Mouse (Mus musculus) embryonic facial prominence, embryonic 13.5 days (tissue): Measurements from ENCODE around the gene Akt3. TPM values are rescaled to one million over a fixed set of nuclear protein-coding genes. Genes with fewer than 3 reads are reported as not detected.

Experiments
- ATAC-seq: fragments of 200-750 bp; cut with Nextera tagmentation; 2 replicates; pipeline ENCODE4 v1.8.0; 2017; ENCODE audit warnings: low read depth; ENCODE audit not compliant: insufficient number of reproducible peaks, insufficient read depth, low FRiP score, low TSS enrichment
- H3K27ac ChIP-seq: fragments of 300-500 bp; sonication (generic); 2 replicates; pipeline ENCODE4 v1.5.1; 2015; ENCODE audit warnings: moderate library complexity, mild to moderate bottlenecking, inconsistent platforms
- H3K27me3 ChIP-seq: fragments of 300-500 bp; sonication (generic); 2 replicates; pipeline ENCODE4 v1.6.1; 2015; ENCODE audit warnings: mild to moderate bottlenecking, inconsistent platforms
- H3K36me3 ChIP-seq: fragments of 300-500 bp; sonication (generic); 2 replicates; pipeline ENCODE4 v1.6.1; 2015; ENCODE audit warnings: mild to moderate bottlenecking, inconsistent platforms
- H3K4me1 ChIP-seq: fragments of 300-500 bp; sonication (generic); 2 replicates; pipeline ENCODE4 v1.6.1; 2015; ENCODE audit warnings: inconsistent platforms
- H3K4me2 ChIP-seq: fragments of 300-500 bp; sonication (generic); 2 replicates; pipeline ENCODE4 v1.6.1; 2015; ENCODE audit warnings: moderate library complexity, mild to moderate bottlenecking, inconsistent platforms
- H3K4me3 ChIP-seq: fragments of 300-500 bp; sonication (generic); 2 replicates; pipeline ENCODE4 v1.5.1; 2015; ENCODE audit warnings: mild to moderate bottlenecking, inconsistent platforms
- H3K9ac ChIP-seq: fragments of 300-500 bp; sonication (generic); 2 replicates; pipeline ENCODE4 v1.6.1; 2015; ENCODE audit warnings: mild to moderate bottlenecking, inconsistent platforms
- H3K9me3 ChIP-seq: fragments of 300-500 bp; sonication (generic); 2 replicates; pipeline ENCODE4 v1.6.1; 2016; ENCODE audit warnings: inconsistent platforms
- WGBS: fragments of 180-500 bp; shearing (Covaris S2); methylation state at CpG from one replicate; pipeline ENCODE4 v1.1.7; 2015; ENCODE audit warnings: mixed read lengths; 5-methylcytosine and 5-hydroxymethylcytosine counted together
- polyA plus RNA-seq: library from polyadenylated mRNA; unstranded; fragments of >200 nt; fragmentation: Nextera tagmentation; extraction: Ambion mirVana; gene quantifications from 2 replicates; pipeline ENCODE4 v1.2.1, GENCODE M21; 2015

Gene Akt3
- polyA plus RNA-seq, 1 experiment from 2014 or later = 6.5 TPM

DNA sequence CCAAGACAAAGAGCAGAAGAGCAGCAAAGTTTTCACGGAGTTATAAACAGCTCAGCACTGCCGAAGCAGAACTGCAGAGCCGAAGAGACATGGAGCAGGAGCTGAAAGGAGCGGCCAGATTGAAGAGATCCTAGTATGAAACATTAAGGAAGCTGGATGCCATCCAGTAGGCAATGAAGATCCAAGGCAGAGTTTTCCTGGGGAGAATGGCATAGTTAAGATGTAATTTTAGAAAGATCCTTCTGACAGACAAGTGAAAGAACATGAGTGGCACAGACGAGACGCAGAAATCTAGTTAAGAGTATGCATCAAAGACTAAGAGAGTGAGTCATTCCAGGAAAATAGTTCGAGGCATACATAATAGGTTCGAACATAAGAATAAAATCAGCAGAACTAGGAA is 131.3 kb downstream of the Akt3 start:
- no peak overlapping the region for H3K4me2 ChIP-seq
- no peak for ATAC-seq
- 63% methylated on average over 8 of the region's 8 CpGs for WGBS
- no peak overlapping the region for H3K4me3 ChIP-seq
- H3K9ac ChIP-seq = no peak overlapping the region
- H3K36me3 ChIP-seq = no peaks in the 10 kb centered on the region
- H3K27ac ChIP-seq = no peak overlapping the region
- no peaks in the 10 kb centered on the region for H3K9me3 ChIP-seq
- 0 out of 2 replicates have a peak, but pooled peaks cover under 1% of the 10 kb centered on the region for H3K4me1 ChIP-seq
- no peaks in the 10 kb centered on the region for H3K27me3 ChIP-seq

DNA sequence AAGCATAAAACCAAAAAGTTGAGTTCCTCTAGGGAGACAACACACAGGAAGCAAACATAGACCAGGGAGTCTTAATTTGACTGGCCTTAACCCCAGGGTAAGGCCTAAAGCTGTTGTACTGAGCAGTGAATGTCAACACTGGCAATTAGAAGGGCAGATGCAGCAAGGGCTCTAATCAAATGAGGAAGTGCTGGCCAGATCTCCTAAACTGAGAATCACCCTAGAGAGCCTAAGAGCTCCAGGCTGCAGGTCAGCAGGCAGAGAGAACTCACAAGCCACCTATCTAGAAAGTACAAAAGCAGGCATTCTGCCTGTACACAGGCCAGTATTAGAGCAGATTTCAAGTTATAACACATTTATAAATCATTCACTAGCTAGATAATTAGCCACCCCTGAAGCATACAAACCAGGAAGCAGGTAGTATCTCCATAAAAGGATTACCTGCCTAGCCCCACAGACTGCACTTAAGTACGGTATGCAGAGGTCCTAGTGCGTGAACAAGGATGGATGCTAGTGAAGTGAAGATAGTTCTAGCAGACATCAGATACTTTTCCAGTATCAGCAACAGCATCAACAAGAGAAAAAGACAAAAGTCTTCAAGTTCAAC is 147.2 kb downstream of the Akt3 start:
- H3K9ac ChIP-seq = no peak overlapping the region
- H3K36me3 ChIP-seq = no peaks in the 10 kb centered on the region
- H3K4me1 ChIP-seq = 0 out of 2 replicates have a peak, but pooled peaks cover 4% of the 10 kb centered on the region
- ATAC-seq = no peak
- no peaks in the 10 kb centered on the region for H3K27me3 ChIP-seq
- no peak overlapping the region for H3K4me2 ChIP-seq
- no peaks in the 10 kb centered on the region for H3K9me3 ChIP-seq
- H3K27ac ChIP-seq = no peak overlapping the region
- WGBS = 82% methylated on average over 2 of the region's 2 CpGs
- no peak overlapping the region for H3K4me3 ChIP-seq

- Histone ChIP-seq H3K9ac (no peak overlapping the region), H3K9me3 (no peaks in the 10 kb centered on the region), H3K4me1 (no peaks in the 10 kb centered on the region), H3K27ac (no peak overlapping the region), H3K4me2 (no peak overlapping the region), H3K27me3 (no peaks in the 10 kb centered on the region), H3K4me3 (no peak overlapping the region), H3K36me3 (0 out of 2 replicates have a peak, but pooled peaks cover 4% of the 10 kb centered on the region)
- no peak for ATAC-seq
- WGBS = 93% methylated on average over 5 of the region's 5 CpGs
Observed at GRCm38 (mm10) chr1:177090465-177090864, 167.5 kb downstream of the Akt3 start.

DNA sequence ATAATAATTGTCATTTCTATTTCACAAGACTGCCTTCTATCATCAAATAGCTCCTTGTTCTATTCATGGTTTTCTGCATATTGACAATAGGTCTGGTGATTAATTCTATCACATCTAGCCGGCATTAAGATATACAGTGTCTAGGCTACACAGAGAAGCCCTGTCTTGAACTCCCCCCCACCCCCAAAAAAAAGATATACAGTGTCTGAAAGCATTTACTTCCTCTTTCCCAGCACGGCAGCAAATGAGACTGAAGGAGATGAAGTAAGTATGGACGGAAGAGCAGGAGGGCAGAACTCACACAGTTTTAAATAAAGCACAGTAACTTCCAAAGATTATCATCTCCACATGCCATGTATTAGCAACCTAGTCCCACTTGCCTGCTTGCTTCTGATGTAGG is 168.5 kb downstream of the Akt3 start:
- Histone ChIP-seq H3K9me3 (no peaks in the 10 kb centered on the region), H3K27ac (no peak overlapping the region), H3K36me3 (no peaks in the 10 kb centered on the region), H3K4me3 (no peak overlapping the region), H3K27me3 (no peaks in the 10 kb centered on the region), H3K9ac (no peak overlapping the region), H3K4me2 (no peak overlapping the region), H3K4me1 (no peaks in the 10 kb centered on the region)
- no peak for ATAC-seq
- 61% methylated on average over 3 of the region's 3 CpGs for WGBS

GRCm38 (mm10) chr1:177089048-177089447 is 169.0 kb downstream of the Akt3 start:
- Histone ChIP-seq H3K4me1 (no peaks in the 10 kb centered on the region), H3K27me3 (no peaks in the 10 kb centered on the region), H3K27ac (no peak overlapping the region), H3K9me3 (0 out of 2 replicates have a peak, but pooled peaks cover 2% of the 10 kb centered on the region), H3K36me3 (no peaks in the 10 kb centered on the region), H3K4me3 (no peak overlapping the region), H3K9ac (no peak overlapping the region), H3K4me2 (no peak overlapping the region)
- no peak for ATAC-seq
- 76% methylated on average over 4 of the region's 4 CpGs for WGBS

- Histone ChIP-seq H3K4me1 (no peaks in the 10 kb centered on the region), H3K36me3 (no peaks in the 10 kb centered on the region), H3K27ac (no peak overlapping the region), H3K9me3 (0 out of 2 replicates have a peak, but pooled peaks cover 4% of the 10 kb centered on the region), H3K9ac (no peak overlapping the region), H3K4me2 (no peak overlapping the region), H3K27me3 (no peaks in the 10 kb centered on the region), H3K4me3 (no peak overlapping the region)
- 65% methylated on average over 1 of the region's 1 CpGs for WGBS
- ATAC-seq = no peak
Observed at GRCm38 (mm10) chr1:177081957-177082645, 175.9 kb downstream of the Akt3 start.

DNA sequence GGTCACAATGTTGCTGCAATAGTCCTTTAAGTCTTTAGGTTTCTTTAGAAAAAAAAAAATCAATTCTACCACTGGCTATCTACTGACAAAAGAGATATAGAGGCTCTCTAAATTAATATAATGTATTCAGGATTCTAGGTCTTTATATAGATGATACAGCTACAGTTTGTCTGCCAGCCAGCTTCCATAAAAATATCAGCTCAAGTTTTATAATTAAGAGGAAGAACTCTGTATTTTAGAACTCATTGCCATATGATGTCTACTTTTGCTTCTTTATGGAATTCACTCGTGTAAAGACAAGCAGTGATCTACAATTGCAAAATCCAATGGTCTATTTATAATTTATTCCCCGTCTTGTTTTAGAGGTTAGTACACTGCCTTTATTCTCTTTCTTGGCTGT is 188.8 kb downstream of the Akt3 start:
- no peak for ATAC-seq
- 89% methylated on average over 2 of the region's 2 CpGs for WGBS

DNA sequence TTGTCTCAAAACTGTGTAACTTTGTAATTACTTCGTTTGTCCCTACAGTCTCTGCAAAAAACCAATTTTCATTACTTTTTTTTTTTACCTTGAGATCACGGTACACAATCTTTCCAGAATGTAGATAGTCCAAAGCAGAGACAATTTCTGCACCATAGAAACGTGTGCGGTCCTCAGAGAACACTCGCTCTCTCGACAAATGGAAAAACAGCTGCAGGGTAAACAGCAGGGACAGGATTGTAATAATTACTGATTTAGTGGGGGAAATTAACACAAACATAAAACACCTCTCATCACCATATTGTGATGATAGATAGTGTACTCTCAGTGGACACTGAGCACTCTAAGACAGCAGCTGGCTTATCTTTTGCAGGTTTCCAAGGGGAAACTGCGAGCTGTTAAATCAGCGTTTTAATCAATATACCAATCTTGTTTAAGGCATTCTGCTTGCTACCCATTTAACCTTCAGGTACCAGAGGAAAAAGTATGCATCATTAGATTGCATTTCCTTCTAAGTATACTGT is 190.8 kb downstream of the Akt3 start:
- ATAC-seq = no peak
- Histone ChIP-seq H3K9ac (no peak overlapping the region), H3K27ac (no peak overlapping the region), H3K27me3 (no peaks in the 10 kb centered on the region), H3K9me3 (no peaks in the 10 kb centered on the region), H3K4me1 (no peaks in the 10 kb centered on the region), H3K36me3 (0 out of 2 replicates have a peak, but pooled peaks cover 9% of the 10 kb centered on the region), H3K4me2 (no peak overlapping the region), H3K4me3 (no peak overlapping the region)
- WGBS = 80% methylated on average over 8 of the region's 8 CpGs

More for the DNA sequence above, 188.8 kb downstream of the Akt3 start:
- H3K4me3 ChIP-seq = no peak overlapping the region
- H3K9me3 ChIP-seq = no peaks in the 10 kb centered on the region
- no peaks in the 10 kb centered on the region for H3K4me1 ChIP-seq
- H3K4me2 ChIP-seq = no peak overlapping the region
- no peak overlapping the region for H3K27ac ChIP-seq
- H3K36me3 ChIP-seq = 0 out of 2 replicates have a peak, but pooled peaks cover 9% of the 10 kb centered on the region
- H3K27me3 ChIP-seq = no peaks in the 10 kb centered on the region
- H3K9ac ChIP-seq = no peak overlapping the region

GRCm38 (mm10) chr1:177065732-177066131 is 192.3 kb downstream of the Akt3 start:
- 0 out of 2 replicates have a peak, but pooled peaks cover 3% of the 10 kb centered on the region for H3K36me3 ChIP-seq
- no peak overlapping the region for H3K4me2 ChIP-seq
- no peak overlapping the region for H3K4me3 ChIP-seq
- no peak overlapping the region for H3K9ac ChIP-seq
- no peaks in the 10 kb centered on the region for H3K27me3 ChIP-seq
- no peaks in the 10 kb centered on the region for H3K9me3 ChIP-seq
- no peak overlapping the region for H3K27ac ChIP-seq
- ATAC-seq = no peak
- H3K4me1 ChIP-seq = no peaks in the 10 kb centered on the region

DNA sequence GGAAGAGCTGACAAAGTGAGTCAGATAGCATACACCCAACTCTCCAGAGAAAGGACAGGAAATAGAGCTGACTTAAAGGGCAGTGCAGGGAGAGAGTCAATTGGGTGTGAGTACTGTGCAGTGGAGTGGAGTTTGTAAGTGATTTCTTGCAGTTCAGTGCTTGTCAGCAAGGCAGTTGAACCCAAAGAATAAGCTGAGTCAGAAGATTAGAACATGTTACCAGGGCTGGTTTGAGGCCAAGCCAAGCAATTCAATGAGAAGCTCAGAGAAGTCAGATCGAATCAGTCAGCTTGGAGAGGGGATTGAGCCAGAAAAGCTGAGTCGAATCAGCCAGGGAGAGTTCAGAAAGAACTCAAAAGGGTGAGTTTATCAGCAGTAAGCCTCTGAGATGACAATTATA is 196.2 kb downstream of the Akt3 start:
- no peak for ATAC-seq
- Histone ChIP-seq H3K4me3 (no peak overlapping the region), H3K4me2 (no peak overlapping the region), H3K27ac (no peak overlapping the region), H3K9me3 (no peaks in the 10 kb centered on the region), H3K36me3 (peaks cover 7% of the 10 kb centered on the region; the same call in 1 of the 2 replicates), H3K9ac (no peak overlapping the region), H3K4me1 (no peaks in the 10 kb centered on the region), H3K27me3 (no peaks in the 10 kb centered on the region)
- WGBS = 82% methylated on average over 2 of the region's 2 CpGs

DNA sequence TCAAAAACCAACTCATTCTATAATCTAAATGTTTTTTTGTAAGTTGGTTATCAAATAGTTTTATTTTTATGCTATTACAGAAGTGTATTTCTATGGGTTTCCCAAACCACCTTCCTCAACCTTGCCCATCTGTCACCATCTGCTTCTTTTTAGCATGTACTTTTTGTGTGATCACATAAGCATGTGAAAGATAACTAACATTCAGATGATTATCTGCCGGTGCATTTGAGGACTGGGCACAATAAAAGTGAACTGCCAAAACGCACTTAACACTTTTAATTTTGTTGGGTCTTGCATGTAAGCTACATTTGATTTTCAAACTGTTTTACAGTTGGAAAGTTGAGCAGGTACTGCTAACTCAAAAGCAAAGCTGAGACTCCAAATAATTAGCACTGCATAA is 203.1 kb downstream of the Akt3 start:
- no peak overlapping the region for H3K4me2 ChIP-seq
- H3K9ac ChIP-seq = no peak overlapping the region
- no peak overlapping the region for H3K4me3 ChIP-seq
- ATAC-seq = no peak
- no peaks in the 10 kb centered on the region for H3K4me1 ChIP-seq
- H3K27me3 ChIP-seq = no peaks in the 10 kb centered on the region
- peaks cover 3% of the 10 kb centered on the region; the same call in 1 of the 2 replicates for H3K36me3 ChIP-seq
- 65% methylated on average over 2 of the region's 2 CpGs for WGBS
- H3K9me3 ChIP-seq = no peaks in the 10 kb centered on the region
- H3K27ac ChIP-seq = no peak overlapping the region
